ENCODE assay signal across 20 mouse cellular contexts in the genomic region with DNA sequence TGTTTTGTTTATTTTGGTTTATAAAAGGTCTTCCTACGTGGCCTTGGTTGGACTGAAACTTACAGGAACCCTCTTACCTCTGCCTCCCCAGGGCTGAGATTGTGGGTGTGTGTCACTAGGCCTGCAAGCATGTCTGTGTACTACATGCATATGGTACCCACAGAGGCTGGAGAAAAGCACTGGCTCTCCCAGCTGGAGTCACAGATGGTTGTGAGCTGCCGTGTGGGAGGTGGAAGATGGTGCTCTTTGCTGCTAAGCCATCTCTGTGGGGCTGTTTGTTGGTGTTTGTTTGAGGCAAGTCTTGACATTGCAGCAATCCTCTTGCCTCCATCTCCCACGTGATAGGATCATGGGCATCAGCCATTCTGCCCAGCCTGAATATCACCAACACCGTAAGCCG. TPM values are rescaled to one million over a fixed set of nuclear protein-coding genes. Genes with fewer than 3 reads are reported as not detected.
DNase-seq lines count a peak whose midpoint lies in the region; ATAC-seq and TF ChIP-seq lines count a peak whose summit lies in the region.
"Had no signal": no experiment of that assay in that cellular context is flagged by ENCODE, and none has a peak within 500 bp of the region (broad histone marks: within the 10 kb centered on the region; RNA-seq: fewer than 3 reads in every experiment).

No protein-coding gene starts in this region.

- ATAC-seq in forebrain, postnatal 0 days = peak; percentile 48; the same call in 1 of the 2 replicates
- ATAC-seq: Patski had no signal

- no peak for DNase-seq in forebrain, postnatal 0 days
- DNase-seq in forebrain, embryonic 10.5 days (ENCODE audit: extremely low spot score, low spot score) = no peak
- DNase-seq in frontal cortex, postnatal 25 days (ENCODE audit: low spot score in 2 of 2) = peak; percentile 39 to 55
- DNase-seq in layer of hippocampus, postnatal 25 days (ENCODE audit: extremely low spot score in 1 of 2, low spot score in 1 of 2) = peak; percentile 64 to 75
- peak; percentile 69 to 78 for DNase-seq in right cerebral cortex, postnatal 10 days (ENCODE audit: low spot score in 2 of 2)
- no peak for DNase-seq in adrenal gland, postnatal 4 days (ENCODE audit: low spot score in 2 of 2)
- DNase-seq in gastrocnemius, postnatal 25 days = no peak
- DNase-seq in kidney, postnatal 25 days = no peak
- DNase-seq: cerebellum, postnatal 10 days; kidney, adult 2 months; liver, embryonic 13.5 days; lung, postnatal 14 days had no signal

- H3K4me3 ChIP-seq in forebrain, postnatal 0 days (ENCODE audit: low read depth, low read length) = no peak overlapping the region
- H3K4me3 ChIP-seq in forebrain, embryonic 10.5 days = no peak overlapping the region
- H3K4me3 ChIP-seq: hindbrain, embryonic 13.5 days; liver, embryonic 13.5 days; midbrain, embryonic 12.5 days had no signal

- no peaks in the 10 kb centered on the region for H3K27me3 ChIP-seq in forebrain, postnatal 0 days (ENCODE audit: insufficient read depth, low read length)
- 0 out of 2 replicates have a peak, but pooled peaks cover 7% of the 10 kb centered on the region for H3K27me3 ChIP-seq in forebrain, embryonic 10.5 days (ENCODE audit: poor library complexity, severe bottlenecking)
- H3K27me3 ChIP-seq: liver, embryonic 13.5 days; midbrain, embryonic 12.5 days; Patski had no signal

- no peaks in the 10 kb centered on the region for H3K4me1 ChIP-seq in forebrain, postnatal 0 days (ENCODE audit: insufficient read depth)
- peaks cover 9% of the 10 kb centered on the region; the same call in 1 of the 2 replicates for H3K4me1 ChIP-seq in forebrain, embryonic 10.5 days
- H3K4me1 ChIP-seq: hindbrain, embryonic 13.5 days; liver, embryonic 13.5 days; midbrain, embryonic 12.5 days had no signal

- H3K9ac ChIP-seq in forebrain, postnatal 0 days = no peak overlapping the region
- H3K9ac ChIP-seq: hindbrain, embryonic 13.5 days; liver, embryonic 13.5 days; midbrain, embryonic 12.5 days had no signal

- no peak for TF ChIP-seq CTCF in forebrain, postnatal 0 days (IDR thresholded peaks at IDR 0.05; ENCODE audit: low read depth)

- no peak overlapping the region for H3K27ac ChIP-seq in forebrain, postnatal 0 days (ENCODE audit: low read depth, low read length)
- H3K27ac ChIP-seq in forebrain, embryonic 10.5 days = no peak overlapping the region
- H3K27ac ChIP-seq: hindbrain, embryonic 13.5 days; liver, embryonic 13.5 days; midbrain, embryonic 12.5 days had no signal

- no peaks in the 10 kb centered on the region for H3K9me3 ChIP-seq in forebrain, postnatal 0 days (ENCODE audit: low read length)
- H3K9me3 ChIP-seq in forebrain, embryonic 10.5 days = peaks cover 2% of the 10 kb centered on the region; the same call in 1 of the 2 replicates
- H3K9me3 ChIP-seq: hindbrain, embryonic 13.5 days; liver, embryonic 13.5 days; midbrain, embryonic 12.5 days had no signal

- WGBS in forebrain, postnatal 0 days = 65% methylated on average over 5 of the region's 5 CpGs
- 82% methylated on average over 5 of the region's 5 CpGs for WGBS in forebrain, embryonic 10.5 days

- no peaks in the 10 kb centered on the region for H3K36me3 ChIP-seq in forebrain, postnatal 0 days (ENCODE audit: insufficient read depth)
- H3K36me3 ChIP-seq in forebrain, embryonic 10.5 days (replicated peaks) = no peaks in the 10 kb centered on the region
- H3K36me3 ChIP-seq: hindbrain, embryonic 13.5 days; liver, embryonic 13.5 days; midbrain, embryonic 12.5 days had no signal

- H3K4me2 ChIP-seq in forebrain, postnatal 0 days (ENCODE audit: low read depth) = no peak overlapping the region
- H3K4me2 ChIP-seq: hindbrain, embryonic 13.5 days; liver, embryonic 13.5 days; midbrain, embryonic 12.5 days had no signal

RNA-seq across cellular contexts. Expression of a gene that starts 9.4 kb away (rescaled TPM):
- total RNA-seq in forebrain, postnatal 0 days (2014; rRNA removed) = 4.5 and 11.9 TPM in 2 replicates
- 2.9 and 4.2 TPM in 2 replicates for polyA plus RNA-seq in forebrain, postnatal 0 days (2015; fragmentation: Nextera tagmentation; extraction: Ambion mirVana)
- 1.5 and 1.8 TPM in 2 replicates for polyA plus RNA-seq in forebrain, embryonic 10.5 days (2016; fragmentation: Nextera tagmentation; extraction: Ambion mirVana)
- 10 to 100 TPM; 25.0 to 31.0 TPM for total RNA-seq in layer of hippocampus, postnatal 25 days (2021)
- 1 to 10 TPM; 7.0 to 8.2 TPM for total RNA-seq in adrenal gland, postnatal 4 days (2021)
- 10 to 100 TPM; 23.0 to 24.7 TPM for total RNA-seq in gastrocnemius, postnatal 25 days (2021)
- total RNA-seq: granulocyte monocyte progenitor cell, adult 5-6 weeks had no signal

RNA-seq across cellular contexts. Expression of a gene that starts 47.3 kb away (rescaled TPM):
- total RNA-seq in forebrain, postnatal 0 days (2014; rRNA removed) = not detected in 2 replicates
- not detected in 2 replicates for polyA plus RNA-seq in forebrain, postnatal 0 days (2015; fragmentation: Nextera tagmentation; extraction: Ambion mirVana)
- polyA plus RNA-seq in forebrain, embryonic 10.5 days (2016; fragmentation: Nextera tagmentation; extraction: Ambion mirVana) = not detected in 2 replicates
- total RNA-seq in layer of hippocampus, postnatal 25 days (2021) = not detected
- total RNA-seq in adrenal gland, postnatal 4 days (2021) = not detected
- total RNA-seq in gastrocnemius, postnatal 25 days (2021) = not detected
- total RNA-seq: adrenal gland, adult 18-20 months; granulocyte monocyte progenitor cell, adult 5-6 weeks; left cerebral cortex, postnatal 10 days had no signal
- polyA plus RNA-seq: forebrain, embryonic 11.5 days; heart, embryonic 16.5 days; hindbrain, embryonic 13.5 days; kidney, adult 2 months; liver, embryonic 13.5 days; midbrain, embryonic 12.5 days; Patski had no signal

Comparison
In these comparisons a context has a peak if more than half of its experiments do, and no peak if none do; other contexts are left out.
1. DNase-seq: peak in frontal cortex, postnatal 25 days (2 of 2), layer of hippocampus, postnatal 25 days (2 of 2) and right cerebral cortex, postnatal 10 days (2 of 2); none in forebrain, postnatal 0 days (single experiment), forebrain, embryonic 10.5 days (single experiment), adrenal gland, postnatal 4 days (0 of 2), gastrocnemius, postnatal 25 days (single experiment) and kidney, postnatal 25 days (0 of 2).